Mouse (Mus musculus) c-Kit-positive CD71-negative TER-119-negative erythroid progenitor cells, embryonic 14.5 days (primary cell): ENCODE data around the gene Rad51.

ENCODE experiments used
- DNase-seq: peaks from one replicate; pipeline ENCODE4 v3.0.0-alpha.2; 2013; ENCODE audit warnings: low read depth

Rad51 gene

DNA sequence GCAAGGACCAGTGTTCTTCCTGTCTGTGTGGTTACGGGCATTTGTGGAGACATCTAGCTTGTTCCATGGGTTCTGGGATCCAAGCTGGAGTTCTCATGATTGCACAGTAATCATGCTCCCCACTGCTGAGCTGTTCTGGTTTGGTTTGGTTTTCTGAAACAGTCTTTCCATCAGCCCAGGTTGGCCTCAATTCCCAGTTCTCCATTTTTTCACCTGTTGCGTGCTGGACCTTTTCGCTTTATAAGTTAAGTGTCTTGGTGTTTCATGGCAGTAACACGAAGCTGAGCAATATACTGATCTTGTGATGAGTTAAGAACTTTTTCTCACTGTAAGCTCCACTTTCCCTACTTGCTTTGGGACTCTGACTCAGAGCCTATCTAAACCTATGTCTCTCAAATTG is 51.4 kb downstream of the Rad51 start:
- no peak for DNase-seq

DNA sequence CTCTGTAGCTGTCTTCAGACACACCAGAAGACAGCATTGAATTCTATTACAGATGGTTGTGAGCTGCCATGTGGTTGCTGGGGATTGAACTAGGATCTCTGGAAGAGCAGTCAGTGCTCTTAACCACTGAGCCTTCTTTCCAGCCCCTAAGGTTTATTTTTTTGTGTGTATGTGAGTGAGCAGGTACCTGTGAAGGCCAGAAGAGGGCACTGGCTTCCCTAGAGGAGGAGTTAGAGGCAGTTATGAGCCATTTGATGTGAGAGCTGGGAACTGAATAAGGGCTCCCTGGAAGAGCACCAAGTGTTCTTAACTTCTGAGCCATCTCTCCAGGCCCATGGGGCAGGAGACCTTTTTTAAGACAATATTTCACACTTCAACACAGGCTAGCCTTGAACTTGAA is 52.8 kb downstream of the Rad51 start:
- DNase-seq: no peak

DNA sequence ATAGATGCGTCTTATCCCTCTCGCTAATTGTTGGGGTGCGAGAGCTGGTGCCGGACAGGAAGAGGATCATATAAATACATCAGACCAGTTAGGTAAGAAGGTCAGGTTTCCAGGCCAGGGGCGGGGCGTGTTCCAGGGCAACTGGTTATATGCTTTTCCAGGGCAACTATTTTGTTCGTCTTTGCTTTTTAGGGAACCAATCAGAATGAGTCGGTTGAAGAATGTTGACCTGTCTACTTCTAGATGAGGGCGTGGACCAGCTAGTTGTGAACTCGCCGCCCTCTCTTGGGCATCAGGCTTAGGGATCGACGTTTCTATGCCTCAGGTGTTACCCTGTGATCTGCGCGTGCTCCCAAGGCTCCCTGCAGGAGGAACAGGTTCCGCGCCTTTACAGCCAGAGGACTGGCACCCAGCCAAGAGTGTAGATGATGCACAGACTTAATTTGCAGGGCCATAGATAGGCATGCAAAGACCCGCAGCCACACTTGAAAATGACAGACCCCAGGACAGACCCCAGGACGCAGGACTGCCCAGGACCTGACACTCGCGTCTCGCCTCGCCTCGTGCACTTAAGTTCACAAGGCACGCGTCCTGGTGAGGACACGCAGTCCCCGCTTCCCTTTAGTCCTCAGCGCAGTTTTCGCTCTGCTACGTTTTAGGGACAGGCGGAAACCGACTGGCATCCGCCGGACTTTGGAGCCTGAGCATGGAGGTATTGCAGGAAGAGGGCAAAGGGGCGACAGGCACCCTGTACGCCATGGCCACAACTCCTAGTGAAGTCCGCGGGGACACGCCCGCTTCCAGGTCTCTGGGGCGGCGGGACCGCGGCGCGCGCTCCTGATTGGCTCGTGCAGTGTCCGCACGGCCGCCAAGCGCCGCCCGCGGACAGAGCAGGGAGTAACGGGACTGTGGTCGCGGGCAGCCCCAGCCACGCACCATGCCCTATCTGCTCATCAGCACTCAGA is 54.6 kb downstream of the Rad51 start, which contains the start of gene Gchfr:
TSS of gene Gchfr (plus strand) at position 873 of the 965 bp plus-strand sequence.
- no peak for DNase-seq

DNA sequence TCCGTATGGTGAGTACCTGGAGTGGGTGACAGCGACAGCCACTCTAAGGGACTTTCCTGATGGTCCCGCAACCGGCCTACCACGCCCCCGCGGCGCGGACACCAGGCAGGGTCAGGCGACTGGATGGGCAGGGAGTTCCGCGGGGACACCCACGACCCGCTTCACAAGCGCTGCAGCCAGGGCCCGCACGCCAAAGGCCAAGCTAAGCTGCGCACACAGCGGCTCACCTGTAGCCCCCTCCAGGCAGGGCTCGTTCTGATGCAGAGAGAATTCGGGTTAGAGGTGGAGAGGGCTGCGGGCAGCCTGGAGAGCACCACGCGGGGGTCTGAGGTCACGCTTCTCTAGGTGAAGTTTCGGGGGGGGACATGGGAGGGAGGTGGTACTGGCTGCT is 55.3 kb downstream of the Rad51 start:
- DNase-seq: no peak

DNA sequence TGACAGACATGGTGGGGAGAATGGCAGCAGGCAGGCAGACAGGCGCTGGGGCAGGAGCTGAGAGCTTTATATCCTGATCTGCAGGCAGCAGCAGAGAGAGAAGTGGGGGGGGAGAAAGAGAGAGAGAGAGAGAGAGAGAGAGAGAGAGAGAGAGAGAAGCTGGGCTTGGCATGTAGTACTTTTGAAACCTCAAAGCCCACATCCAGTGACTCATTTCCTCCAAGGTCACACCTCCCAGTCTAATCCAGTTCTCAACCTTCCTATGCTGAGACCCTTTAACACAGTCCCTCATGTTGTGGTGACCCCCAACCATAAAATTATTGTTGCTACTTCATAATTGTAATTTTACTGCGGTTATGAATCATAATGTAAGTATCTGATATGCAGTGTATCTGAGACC is 57.7 kb downstream of the Rad51 start:
- DNase-seq: no peak

DNA sequence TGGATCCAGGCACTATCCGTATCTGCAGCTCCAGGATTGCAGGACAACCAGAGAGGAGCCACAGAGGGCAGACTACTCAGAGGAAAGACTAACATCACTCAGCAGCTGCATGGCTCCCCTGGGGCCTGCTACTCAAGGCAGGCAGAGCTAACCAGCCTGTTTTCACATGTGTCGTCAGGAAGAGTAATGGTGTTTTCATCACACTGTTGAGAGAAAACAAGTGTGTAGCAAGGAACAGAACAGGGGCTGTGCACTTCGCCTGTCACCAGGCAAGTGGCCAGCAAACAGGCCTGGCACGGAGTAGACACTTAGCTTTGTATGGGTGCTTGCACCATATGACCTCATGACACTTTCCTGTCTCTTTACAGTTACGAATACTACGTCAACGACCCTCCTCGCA is 59.0 kb downstream of the Rad51 start:
- DNase-seq: no peak

DNA sequence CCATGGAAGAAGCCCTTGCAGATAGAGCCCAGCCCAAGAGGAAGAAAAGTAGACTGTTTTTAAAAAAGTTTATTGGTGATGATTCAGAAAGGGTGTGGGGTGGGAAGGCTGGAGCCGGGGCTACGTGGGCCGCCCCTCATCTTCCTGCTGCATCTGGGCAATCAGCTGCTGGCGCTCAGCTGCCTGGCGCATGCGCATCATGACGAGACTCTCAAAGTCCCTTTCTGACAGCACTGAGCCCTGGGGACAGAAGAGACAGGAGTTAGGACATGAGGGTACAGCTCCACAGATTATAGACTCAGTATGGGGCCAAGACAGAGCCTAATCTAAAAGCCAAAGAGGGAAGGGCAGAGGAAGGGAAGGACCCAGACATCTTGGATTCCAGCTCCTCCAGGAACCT is 59.9 kb downstream of the Rad51 start:
- no peak for DNase-seq

DNA sequence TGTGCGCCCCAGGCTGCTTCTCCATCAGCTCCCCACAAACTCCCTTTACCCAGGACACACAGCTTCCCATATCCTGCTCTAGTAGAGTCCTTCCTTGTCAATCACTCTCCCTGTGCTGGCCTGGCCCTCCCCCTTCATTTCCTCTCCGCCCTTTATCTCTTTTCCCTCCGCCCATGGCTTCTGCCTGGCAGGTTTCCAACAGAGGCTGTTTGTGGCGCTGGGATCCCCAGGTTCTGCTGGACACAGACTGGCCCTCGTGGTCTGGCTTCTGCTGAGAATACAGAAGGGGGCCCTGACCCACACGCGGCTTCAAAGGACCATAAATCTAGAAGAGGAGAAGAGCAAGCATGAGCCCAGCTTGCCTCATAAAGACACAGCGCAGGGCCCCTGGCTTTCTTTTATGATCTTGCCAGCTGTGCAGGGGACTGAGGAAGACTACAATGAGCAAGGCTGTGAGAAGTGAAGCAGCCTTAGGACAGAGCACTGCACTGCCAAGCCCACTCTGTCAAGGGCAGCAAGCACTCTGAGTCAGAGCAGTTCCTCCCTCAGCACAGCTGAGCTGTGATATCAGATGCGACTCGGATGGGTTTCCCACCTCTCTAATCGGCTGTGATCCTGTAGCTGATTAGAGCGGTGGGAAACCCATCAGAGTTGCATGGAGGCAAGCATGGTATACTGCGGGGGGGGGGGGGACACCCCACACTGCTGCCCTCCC is 60.4 kb downstream of the Rad51 start:
- DNase-seq: no peak

DNA sequence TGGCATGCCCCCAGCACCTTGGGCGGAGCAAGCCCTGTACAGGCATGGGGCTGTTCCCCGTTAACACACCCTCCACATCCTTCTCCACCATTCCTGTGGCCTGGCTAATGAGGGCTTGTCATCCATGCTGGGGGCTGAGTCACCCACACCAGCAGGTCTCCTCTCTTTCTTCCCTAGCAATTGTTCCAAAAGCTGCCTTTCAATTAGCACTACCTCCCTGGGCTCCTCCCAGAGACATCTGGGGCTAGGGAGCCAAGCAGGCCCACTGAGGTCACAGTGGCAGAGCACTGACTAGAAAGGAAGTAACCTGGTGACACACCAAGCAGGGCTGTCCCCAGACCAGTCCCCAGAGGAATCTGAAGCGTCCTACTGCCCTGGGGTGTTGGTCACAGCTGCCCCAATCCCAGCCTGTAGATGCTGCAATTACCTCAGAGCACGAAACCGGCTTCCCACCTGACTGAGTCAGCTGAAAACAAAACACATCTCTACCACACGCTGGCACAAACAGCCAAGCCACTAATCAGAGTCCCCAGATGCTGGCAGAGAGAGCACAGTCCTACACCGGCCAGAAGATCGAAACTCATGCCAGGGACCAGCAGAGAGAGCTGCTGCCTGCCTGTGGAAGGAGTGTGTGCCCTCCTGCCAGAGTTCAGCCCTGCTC is 61.5 kb downstream of the Rad51 start, which contains the start of gene Gm14137:
TSS of gene Gm14137 (plus strand) at position 519 of the 661 bp plus-strand sequence.
- no peak for DNase-seq

DNA sequence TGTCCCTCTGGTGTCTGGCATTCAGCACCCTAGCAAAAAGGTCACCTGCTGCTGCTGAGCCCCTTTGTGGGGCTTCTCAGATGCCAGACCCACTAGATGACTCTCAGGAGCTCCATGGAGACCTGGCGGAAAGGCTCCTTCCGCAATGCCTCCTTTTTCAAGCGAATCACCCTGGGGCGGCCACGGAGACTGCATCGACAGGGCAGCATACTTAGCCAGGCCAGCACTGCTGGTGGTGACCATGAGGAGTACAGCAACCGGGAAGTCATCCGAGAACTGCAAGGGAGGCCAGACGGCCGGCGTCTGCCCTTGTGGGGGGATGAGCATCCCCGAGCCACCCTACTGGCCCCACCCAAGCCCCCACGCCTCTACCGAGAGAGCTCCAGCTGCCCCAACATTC is 62.3 kb downstream of the Rad51 start:
- no peak for DNase-seq

DNA sequence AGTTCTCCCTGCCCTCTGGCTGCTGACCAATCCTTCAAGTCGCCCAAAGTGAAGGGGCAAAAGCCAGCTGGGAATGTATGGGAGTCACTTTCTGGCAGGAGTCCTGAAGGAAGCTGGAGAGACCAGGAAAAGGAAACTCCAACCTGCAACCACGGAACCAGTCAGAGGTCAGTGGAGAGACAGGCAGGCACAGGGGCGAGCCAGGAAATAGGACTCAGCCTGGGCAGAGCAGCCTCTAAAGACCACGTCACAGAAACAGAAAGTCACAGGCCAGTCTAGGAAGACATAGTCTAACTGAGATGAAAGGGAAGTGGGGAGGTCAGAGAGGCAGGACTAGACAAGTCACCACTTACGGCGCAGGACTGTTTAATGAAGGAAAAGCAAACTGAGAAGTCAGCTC is 63.0 kb downstream of the Rad51 start:
- no peak for DNase-seq

DNA sequence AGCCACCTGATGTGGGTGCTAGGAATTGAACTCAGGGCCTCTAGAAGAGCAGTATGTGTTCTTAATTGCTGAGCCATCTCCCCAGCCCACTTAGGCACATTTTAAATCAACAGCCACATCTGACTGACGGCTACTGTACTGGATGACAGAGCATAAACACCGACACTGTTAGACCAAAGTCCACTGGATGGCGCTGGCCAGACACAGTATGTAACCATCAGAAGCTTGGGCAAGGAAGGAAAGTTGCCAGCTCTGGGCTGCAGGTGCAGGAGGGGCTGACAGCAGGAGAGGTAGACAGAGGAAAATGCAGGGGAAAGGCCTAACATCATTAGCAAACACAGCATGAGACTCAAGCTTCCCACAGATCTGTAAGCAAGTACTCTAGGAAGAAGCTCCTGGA is 64.2 kb downstream of the Rad51 start:
- no peak for DNase-seq

DNA sequence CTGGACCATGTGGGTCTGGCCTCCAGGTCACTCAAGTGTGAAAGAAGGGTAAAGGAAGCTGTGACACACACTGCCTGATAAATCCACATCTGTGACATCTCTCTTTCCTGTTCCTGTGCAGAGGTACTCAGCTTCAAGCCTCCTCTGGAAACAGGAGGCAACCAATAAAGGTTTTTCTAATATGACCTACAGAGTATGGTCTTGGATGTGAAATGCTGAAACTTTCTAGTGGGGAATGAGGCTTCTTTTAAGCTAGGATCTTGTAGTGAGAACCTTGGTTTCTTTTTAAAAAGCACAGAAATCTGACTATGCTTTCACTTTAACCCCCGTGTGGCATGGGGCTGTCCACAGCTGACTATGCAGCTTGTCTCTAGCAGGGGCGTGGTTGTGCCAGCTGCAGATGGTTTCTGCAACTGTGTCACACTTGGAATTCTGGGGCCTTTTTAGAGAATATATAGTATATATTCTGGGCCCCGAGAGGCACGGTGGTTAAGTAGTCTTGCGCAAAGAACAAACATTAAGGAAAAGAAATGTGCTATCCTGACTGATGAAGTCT is 64.9 kb downstream of the Rad51 start:
- no peak for DNase-seq

DNA sequence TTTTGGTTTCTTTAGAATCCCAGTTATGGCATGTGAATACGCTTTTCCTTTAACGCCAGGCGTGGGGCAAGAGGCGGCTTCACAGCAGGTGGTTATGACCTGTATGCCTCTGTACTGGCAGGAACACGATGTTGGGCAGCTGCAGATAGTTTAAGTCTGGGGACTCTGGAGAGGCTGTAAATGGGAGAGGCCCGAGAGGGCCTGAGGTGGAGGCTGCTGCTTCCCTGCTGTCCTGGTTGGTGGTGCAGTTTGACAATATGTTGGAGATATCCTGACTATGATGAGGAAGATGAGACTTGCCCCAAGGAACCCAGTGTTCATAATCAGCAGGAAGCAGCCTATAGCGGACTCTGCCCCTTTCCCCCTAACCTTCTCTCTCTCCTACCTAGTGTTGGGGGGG is 70.3 kb downstream of the Rad51 start:
- no peak for DNase-seq

DNA sequence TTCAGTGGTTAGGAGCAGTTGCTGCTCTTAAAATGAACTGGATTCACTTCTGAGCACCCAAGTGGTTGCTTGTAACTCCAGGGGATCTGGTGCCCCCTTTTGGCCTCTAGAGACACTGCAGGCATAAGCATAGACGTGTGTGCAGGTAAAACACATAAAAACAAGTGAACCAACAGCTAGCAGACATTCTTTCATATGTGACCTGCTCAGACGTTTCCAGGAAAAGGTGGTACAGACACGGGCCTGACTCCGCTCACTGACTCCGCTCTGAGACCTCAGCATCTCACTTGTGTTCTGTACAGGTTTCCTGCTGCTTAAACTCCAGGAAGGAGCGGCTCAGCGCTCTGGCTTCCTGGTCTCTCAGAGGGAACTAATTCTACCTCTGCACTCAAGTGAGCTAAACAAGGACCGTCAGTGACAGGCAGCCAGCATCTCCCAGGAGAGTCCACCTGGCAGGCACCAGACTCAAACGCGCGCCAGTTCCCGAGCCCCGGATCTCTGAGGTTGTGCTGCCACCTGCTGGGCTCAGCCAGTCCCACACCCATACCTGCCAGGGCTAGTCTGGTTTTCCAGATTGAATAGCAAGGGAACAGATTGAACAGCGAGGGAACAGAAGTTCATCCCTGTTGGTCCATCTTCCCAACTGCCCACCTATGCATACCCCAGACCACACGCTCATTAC is 76.6 kb downstream of the Rad51 start:
- peak; percentile 71 for DNase-seq

DNA sequence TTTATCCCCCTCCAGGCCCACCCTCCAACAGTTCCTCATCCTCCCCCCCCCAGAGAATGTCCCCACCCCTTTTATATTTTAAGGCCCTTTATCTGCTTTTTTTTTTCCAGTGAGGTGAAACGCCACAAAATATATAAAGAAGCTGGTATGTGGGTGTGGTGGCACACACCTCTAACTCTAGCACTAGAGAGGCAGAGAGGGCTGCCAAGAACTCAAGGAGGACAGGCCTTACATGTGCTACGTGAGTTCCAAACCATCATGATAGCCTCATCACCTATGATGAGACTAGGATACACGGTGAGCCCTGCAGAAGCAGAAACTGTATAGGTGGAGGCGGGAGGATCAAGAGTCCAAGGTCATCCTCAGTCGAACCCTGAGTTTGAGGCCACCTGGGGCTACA is 78.4 kb downstream of the Rad51 start:
- no peak for DNase-seq

DNA sequence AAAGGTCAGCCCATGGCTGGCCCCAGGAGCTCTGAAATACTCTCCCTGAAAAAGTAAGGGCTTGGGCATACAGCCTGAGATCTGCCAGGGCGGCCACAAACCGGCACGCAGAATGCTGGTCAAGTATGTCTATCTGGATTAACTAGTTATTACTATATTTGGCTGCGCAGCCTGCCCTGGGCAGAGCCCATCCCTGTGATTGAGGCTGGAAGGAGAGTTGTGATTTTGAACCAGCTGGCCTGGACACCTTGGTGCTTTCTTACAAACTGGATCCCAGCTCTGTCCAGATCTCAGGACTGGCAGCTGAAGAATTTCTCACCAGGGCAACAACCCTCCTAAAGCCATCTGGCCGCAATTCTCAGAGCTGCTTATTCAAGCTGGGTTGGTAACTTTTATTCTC is 81.5 kb downstream of the Rad51 start:
- no peak for DNase-seq

DNA sequence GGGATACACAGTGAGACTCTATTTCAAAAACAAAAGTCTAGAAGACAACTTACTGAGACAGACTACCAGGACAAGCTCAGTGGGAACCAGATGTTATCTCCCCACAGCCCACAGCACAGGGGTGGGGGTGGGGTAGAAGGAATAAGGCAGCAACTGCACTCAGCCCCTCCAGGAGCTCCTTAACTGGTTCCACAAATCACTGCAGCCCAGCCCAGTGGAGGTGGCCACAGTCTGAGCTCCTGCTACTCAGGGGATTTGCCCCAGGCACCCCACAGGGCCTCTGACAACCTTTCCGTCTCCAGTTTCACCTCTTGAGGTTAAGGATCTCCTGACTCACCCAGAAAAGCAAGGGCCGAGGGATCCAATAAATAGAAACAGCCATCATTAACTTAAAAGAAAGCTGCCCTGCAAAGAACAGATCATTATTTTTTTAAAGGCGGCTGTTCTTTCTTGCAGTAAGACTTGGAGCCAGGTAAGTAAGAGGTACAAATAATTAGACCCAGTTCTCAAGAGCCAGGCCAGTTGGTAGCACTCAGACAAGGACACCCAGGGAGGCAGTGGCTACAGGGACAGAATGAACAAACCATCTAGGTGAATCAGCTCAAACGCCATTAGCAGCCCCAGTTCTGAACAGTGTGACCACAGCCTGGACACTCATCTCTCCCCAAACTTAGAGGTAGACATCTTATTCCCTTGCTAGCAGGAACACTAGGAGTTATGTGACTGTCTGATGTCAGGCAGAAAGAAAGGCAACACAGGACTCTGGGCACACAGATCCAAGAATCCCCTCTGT is 83.9 kb downstream of the Rad51 start:
- DNase-seq: no peak
